Mouse (Mus musculus): ENCODE measurements around the gene H2-Eb2. TPM values are rescaled to one million over a fixed set of nuclear protein-coding genes. Genes with fewer than 3 reads are reported as not detected.
A peak's percentile ranks its signal among the peaks of the same experiment; 100 is the strongest.

Gene H2-Eb2
- polyA plus RNA-seq, 1 experiment from 2014 or later: not detected

GRCm38 (mm10) chr17:34291609-34292008 is 33.9 kb upstream of the H2-Eb2 start:
- Histone ChIP-seq H3K27me3 (ENCODE audit: control insufficient read depth, insufficient read depth, low read depth, low read length) (no peaks in the 10 kb centered on the region), H3K4me1 (ENCODE audit: control insufficient read depth, low read depth, low read length) (no peaks in the 10 kb centered on the region), H3K4me3 (ENCODE audit: low read depth, low read length) (no peak overlapping the region), H3K4me2 (ENCODE audit: low read depth, low read length) (no peak overlapping the region), H3K9me3 (replicated peaks; ENCODE audit: control insufficient read depth, low read length) (no peaks in the 10 kb centered on the region; the same call in 1 of the 2 replicates), H3K9ac (ENCODE audit: low read depth, low read length) (no peak overlapping the region), H3K36me3 (ENCODE audit: control insufficient read depth, insufficient read depth) (no peaks in the 10 kb centered on the region), H3K27ac (ENCODE audit: low read length) (no peak overlapping the region)
- 19% methylated on average over 8 of the region's 8 CpGs for WGBS (ENCODE audit: insufficient replicate concordance)
- ATAC-seq (ENCODE audit: low read depth): peak; percentile 37; the same call in 1 of the 2 replicates

DNA sequence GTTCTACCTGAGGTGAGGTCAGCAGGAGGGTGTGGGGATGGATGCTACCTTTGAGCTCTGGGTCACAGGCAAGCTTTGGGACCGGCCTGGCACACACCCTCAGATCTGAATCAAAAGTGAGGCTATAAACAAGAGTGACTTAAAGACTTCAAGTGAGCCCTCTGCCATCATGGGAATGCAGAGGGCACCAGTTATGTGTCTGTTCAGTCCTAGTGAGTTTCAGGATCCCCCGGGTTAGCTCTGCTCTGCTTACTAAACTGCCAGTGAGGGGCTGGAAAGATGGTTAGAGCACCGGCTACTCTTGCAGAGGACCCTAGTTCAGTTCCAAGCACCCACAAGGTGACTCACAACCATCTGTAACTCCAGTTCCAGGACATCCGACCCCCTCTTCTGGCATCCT is 32.9 kb upstream of the H2-Eb2 start:
- WGBS (ENCODE audit: insufficient replicate concordance): 54% methylated on average over 4 of the region's 4 CpGs
- no peaks in the 10 kb centered on the region for H3K36me3 ChIP-seq (ENCODE audit: control insufficient read depth, insufficient read depth)
- H3K27ac ChIP-seq (ENCODE audit: low read length): no peak overlapping the region
- H3K9ac ChIP-seq (ENCODE audit: low read depth, low read length): no peak overlapping the region
- H3K27me3 ChIP-seq (ENCODE audit: control insufficient read depth, insufficient read depth, low read depth, low read length): no peaks in the 10 kb centered on the region; the same call in 1 of the 2 replicates
- no peak overlapping the region for H3K4me3 ChIP-seq (ENCODE audit: low read depth, low read length)
- no peak overlapping the region for H3K4me2 ChIP-seq (ENCODE audit: low read depth, low read length)
- H3K4me1 ChIP-seq (ENCODE audit: control insufficient read depth, low read depth, low read length): no peaks in the 10 kb centered on the region
- H3K9me3 ChIP-seq (replicated peaks; ENCODE audit: control insufficient read depth, low read length): no peaks in the 10 kb centered on the region; the same call in 1 of the 2 replicates
- ATAC-seq (ENCODE audit: low read depth): no peak

DNA sequence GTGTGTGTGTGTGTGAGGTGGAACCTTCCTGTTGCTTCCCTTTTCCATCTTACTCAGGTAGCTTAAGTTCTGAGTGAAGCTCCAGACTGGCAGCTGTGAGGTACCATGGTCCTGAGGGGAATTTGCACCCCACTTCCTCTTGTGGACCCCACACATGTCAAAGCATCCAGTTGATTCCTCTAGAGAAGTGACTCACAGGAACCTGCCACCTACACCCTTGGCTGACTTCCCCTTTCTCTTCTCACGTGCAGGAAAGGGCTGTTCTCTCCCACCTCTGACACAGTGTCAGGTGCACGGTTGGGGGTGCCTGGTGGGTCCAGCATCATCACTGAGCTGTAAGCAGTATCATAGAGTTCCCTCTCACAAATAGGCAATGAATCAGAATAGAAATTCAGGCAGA is 31.9 kb upstream of the H2-Eb2 start:
- Histone ChIP-seq H3K27ac (ENCODE audit: low read length) (no peak overlapping the region), H3K9me3 (replicated peaks; ENCODE audit: control insufficient read depth, low read length) (no peaks in the 10 kb centered on the region; the same call in 1 of the 2 replicates), H3K4me3 (ENCODE audit: low read depth, low read length) (no peak overlapping the region), H3K9ac (ENCODE audit: low read depth, low read length) (no peak overlapping the region), H3K27me3 (ENCODE audit: control insufficient read depth, insufficient read depth, low read depth, low read length) (no peaks in the 10 kb centered on the region; the same call in 1 of the 2 replicates), H3K4me2 (ENCODE audit: low read depth, low read length) (no peak overlapping the region), H3K36me3 (ENCODE audit: control insufficient read depth, insufficient read depth) (no peaks in the 10 kb centered on the region), H3K4me1 (ENCODE audit: control insufficient read depth, low read depth, low read length) (no peaks in the 10 kb centered on the region)
- 9% methylated on average over 2 of the region's 2 CpGs for WGBS (ENCODE audit: insufficient replicate concordance)
- ATAC-seq (ENCODE audit: low read depth): no peak

GRCm38 (mm10) chr17:34294249-34294648 is 31.2 kb upstream of the H2-Eb2 start:
- Histone ChIP-seq H3K9ac (ENCODE audit: low read depth, low read length) (no peak overlapping the region), H3K4me1 (ENCODE audit: control insufficient read depth, low read depth, low read length) (no peaks in the 10 kb centered on the region), H3K27ac (ENCODE audit: low read length) (no peak overlapping the region), H3K4me2 (ENCODE audit: low read depth, low read length) (no peak overlapping the region), H3K4me3 (ENCODE audit: low read depth, low read length) (no peak overlapping the region), H3K36me3 (ENCODE audit: control insufficient read depth, insufficient read depth) (no peaks in the 10 kb centered on the region), H3K27me3 (ENCODE audit: control insufficient read depth, insufficient read depth, low read depth, low read length) (no peaks in the 10 kb centered on the region; the same call in 1 of the 2 replicates), H3K9me3 (replicated peaks; ENCODE audit: control insufficient read depth, low read length) (no peaks in the 10 kb centered on the region; the same call in 1 of the 2 replicates)
- 56% methylated on average over 4 of the region's 4 CpGs for WGBS (ENCODE audit: insufficient replicate concordance)
- ATAC-seq (ENCODE audit: low read depth): no peak

- Histone ChIP-seq H3K27ac (ENCODE audit: low read length) (no peak overlapping the region), H3K27me3 (ENCODE audit: control insufficient read depth, insufficient read depth, low read depth, low read length) (no peaks in the 10 kb centered on the region; the same call in 1 of the 2 replicates), H3K4me1 (ENCODE audit: control insufficient read depth, low read depth, low read length) (no peaks in the 10 kb centered on the region), H3K36me3 (ENCODE audit: control insufficient read depth, insufficient read depth) (no peaks in the 10 kb centered on the region), H3K4me3 (ENCODE audit: low read depth, low read length) (no peak overlapping the region), H3K9ac (ENCODE audit: low read depth, low read length) (no peak overlapping the region), H3K4me2 (ENCODE audit: low read depth, low read length) (no peak overlapping the region), H3K9me3 (replicated peaks; ENCODE audit: control insufficient read depth, low read length) (no peaks in the 10 kb centered on the region; the same call in 1 of the 2 replicates)
- ATAC-seq (ENCODE audit: low read depth): no peak
Observed at GRCm38 (mm10) chr17:34295307-34295706, 30.2 kb upstream of the H2-Eb2 start.

DNA sequence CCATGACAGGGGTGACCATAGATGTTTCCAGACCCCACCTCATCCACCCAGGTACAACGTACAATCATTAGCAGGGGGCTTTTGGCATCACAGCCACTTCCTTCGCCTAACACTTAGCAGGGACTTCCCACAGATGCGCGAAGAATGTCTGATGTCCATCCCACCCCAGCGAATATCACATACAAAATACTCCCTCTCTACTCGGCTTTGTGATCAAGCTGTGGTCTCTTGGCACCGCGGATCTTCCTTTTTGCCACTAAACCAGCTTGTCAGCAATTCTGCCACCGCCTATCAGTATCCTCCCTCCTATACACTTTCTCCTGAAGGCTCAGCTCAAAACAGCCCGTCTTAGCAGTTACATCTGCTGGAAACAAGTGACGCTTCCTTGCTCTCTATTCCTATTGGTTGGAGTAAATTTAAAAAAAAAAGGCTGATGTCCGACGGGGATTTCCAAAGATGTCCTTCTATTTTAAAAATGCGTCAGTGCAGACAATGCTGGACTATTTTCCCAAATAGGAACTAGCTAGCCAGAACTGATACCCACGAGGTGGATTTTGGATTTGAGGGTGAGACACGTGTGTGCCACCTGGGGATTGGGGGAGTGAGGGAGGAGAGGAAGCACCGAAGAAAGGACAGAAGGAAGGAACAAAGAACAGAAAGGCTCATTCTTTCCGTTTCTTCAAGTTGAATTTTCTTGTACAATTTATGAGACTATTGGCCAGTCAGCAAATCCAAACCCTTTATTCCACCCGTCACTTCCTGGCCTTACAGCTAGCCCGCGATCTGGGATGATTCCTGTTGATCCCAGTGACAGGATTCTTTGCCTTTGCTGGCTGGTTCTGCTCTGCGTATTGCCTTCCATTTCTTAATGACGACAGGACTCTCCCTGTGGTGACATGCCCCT is 29.3 kb upstream of the H2-Eb2 start:
- no peaks in the 10 kb centered on the region; the same call in 1 of the 2 replicates for H3K9me3 ChIP-seq (replicated peaks; ENCODE audit: control insufficient read depth, low read length)
- no peaks in the 10 kb centered on the region for H3K4me1 ChIP-seq (ENCODE audit: control insufficient read depth, low read depth, low read length)
- peak overlapping the region; percentile 12; the same call in 1 of the 2 replicates for H3K4me2 ChIP-seq (ENCODE audit: low read depth, low read length)
- no peak overlapping the region for H3K27ac ChIP-seq (ENCODE audit: low read length)
- ATAC-seq (ENCODE audit: low read depth): no peak
- no peaks in the 10 kb centered on the region; the same call in 1 of the 2 replicates for H3K27me3 ChIP-seq (ENCODE audit: control insufficient read depth, insufficient read depth, low read depth, low read length)
- 19% methylated on average over 23 of the region's 23 CpGs for WGBS (ENCODE audit: insufficient replicate concordance)
- H3K4me3 ChIP-seq (ENCODE audit: low read depth, low read length): no peak overlapping the region
- H3K36me3 ChIP-seq (ENCODE audit: control insufficient read depth, insufficient read depth): no peaks in the 10 kb centered on the region
- no peak overlapping the region for H3K9ac ChIP-seq (ENCODE audit: low read depth, low read length)

GRCm38 (mm10) chr17:34299356-34299755 is 26.1 kb upstream of the H2-Eb2 start:
- Histone ChIP-seq H3K27ac (ENCODE audit: low read length) (no peak overlapping the region), H3K36me3 (ENCODE audit: control insufficient read depth, insufficient read depth) (no peaks in the 10 kb centered on the region), H3K9me3 (replicated peaks; ENCODE audit: control insufficient read depth, low read length) (no peaks in the 10 kb centered on the region), H3K4me1 (ENCODE audit: control insufficient read depth, low read depth, low read length) (no peaks in the 10 kb centered on the region), H3K9ac (ENCODE audit: low read depth, low read length) (no peak overlapping the region), H3K4me2 (ENCODE audit: low read depth, low read length) (no peak overlapping the region), H3K27me3 (ENCODE audit: control insufficient read depth, insufficient read depth, low read depth, low read length) (no peaks in the 10 kb centered on the region; the same call in 1 of the 2 replicates), H3K4me3 (ENCODE audit: low read depth, low read length) (no peak overlapping the region)
- 61% methylated on average over 3 of the region's 3 CpGs for WGBS (ENCODE audit: insufficient replicate concordance)
- no peak for ATAC-seq (ENCODE audit: low read depth)

DNA sequence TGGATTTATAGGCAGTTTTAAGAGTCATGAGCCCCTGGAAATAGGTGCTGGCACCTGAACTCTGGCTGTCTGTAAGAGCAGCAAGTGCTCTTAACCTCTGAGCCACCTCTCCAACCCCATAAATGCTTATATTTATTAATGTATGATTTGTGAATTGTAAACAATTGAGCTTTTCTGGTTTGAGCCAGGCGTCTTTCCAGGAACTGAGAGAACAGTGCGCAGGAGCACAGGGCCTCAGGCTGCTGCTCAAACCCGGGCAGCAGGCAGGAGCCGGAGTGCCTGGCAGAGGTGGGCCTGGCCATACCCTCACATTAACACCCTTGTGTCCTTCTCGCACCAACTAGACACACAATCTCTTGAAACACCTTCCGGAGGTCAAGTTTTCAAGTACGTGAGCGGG is 25.4 kb upstream of the H2-Eb2 start:
- Histone ChIP-seq H3K27ac (ENCODE audit: low read length) (no peak overlapping the region), H3K9me3 (replicated peaks; ENCODE audit: control insufficient read depth, low read length) (no peaks in the 10 kb centered on the region), H3K4me1 (ENCODE audit: control insufficient read depth, low read depth, low read length) (no peaks in the 10 kb centered on the region), H3K27me3 (ENCODE audit: control insufficient read depth, insufficient read depth, low read depth, low read length) (no peaks in the 10 kb centered on the region; the same call in 1 of the 2 replicates), H3K9ac (ENCODE audit: low read depth, low read length) (no peak overlapping the region), H3K36me3 (ENCODE audit: control insufficient read depth, insufficient read depth) (no peaks in the 10 kb centered on the region), H3K4me3 (ENCODE audit: low read depth, low read length) (no peak overlapping the region), H3K4me2 (ENCODE audit: low read depth, low read length) (no peak overlapping the region)
- no peak for ATAC-seq (ENCODE audit: low read depth)
- WGBS (ENCODE audit: insufficient replicate concordance): 72% methylated on average over 8 of the region's 8 CpGs
